Mouse (Mus musculus) erythroblast, embryonic 14.5 days (primary cell): ENCODE measurements around the gene Nsmce1.

ENCODE experiments used
- GATA1 ChIP-seq: IDR thresholded peaks from 2 replicates; pipeline ENCODE4 v1.6.1; 2012; ENCODE audit warnings: low read length, inconsistent platforms, mixed read lengths
- TAL1 ChIP-seq: IDR thresholded peaks from 3 replicates; pipeline ENCODE4 v1.6.1; 2012; ENCODE audit warnings: low read length, inconsistent platforms, mixed read lengths

DNA sequence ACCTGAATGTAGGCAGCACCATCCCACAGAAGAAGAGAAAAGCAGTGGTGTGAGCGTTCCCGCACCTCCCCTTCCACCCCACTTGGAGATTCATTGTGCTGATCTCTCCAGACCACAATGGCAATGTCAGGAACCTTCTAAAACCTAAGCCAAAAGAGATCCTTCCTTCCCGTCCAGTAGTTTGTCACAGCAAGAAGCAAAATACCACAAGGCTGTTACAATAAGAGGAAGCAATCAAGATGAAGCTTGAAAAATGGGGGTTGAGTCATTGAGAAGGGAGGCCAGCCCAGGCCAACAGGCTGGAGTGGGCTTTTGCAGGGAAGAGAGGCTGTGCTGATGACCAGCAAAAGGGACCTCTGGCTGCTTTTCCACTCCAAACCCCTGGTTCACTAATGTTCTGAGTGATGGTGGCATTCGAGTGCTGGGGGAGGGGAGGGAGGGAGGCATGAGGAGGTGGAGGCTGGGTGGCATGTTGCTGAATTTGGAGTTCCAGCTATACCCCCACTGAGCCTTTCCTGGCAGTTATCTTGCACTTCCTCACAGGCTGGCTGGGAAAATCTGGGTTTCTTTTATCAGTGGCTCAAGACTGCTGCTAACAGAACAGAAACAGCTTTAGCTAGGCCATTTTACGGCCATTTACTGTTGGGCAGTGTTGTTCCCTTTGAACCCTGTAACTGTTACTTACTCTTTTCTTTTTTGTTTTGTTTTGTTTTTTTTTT lies 12.1 kb upstream of the Nsmce1 start:
- no peak for TF ChIP-seq GATA1
- no peak for TF ChIP-seq TAL1
